21 mouse cellular contexts compared by ENCODE assay signal in the genomic region with DNA sequence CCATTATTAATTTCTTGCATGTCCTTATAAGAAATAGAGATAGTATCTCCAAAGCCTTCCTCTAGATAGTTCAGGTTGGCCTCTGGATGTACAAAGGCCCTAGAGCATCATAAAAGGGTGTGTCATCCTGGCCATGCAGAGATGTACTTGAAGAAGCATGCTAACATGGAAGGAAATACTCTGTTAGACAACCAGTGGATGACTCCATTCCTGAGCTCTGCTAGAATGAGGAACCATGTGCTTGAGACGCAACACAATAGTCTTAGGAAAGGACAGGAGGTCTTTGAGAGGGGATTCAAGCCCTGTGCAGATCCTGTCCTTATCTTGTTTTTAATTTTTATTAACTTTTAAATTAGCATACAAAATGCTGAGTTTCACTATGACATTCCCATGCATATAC. TPM values are rescaled to one million over a fixed set of nuclear protein-coding genes. Genes with fewer than 3 reads are reported as not detected.
DNase-seq lines count a peak whose midpoint lies in the region; ATAC-seq and TF ChIP-seq lines count a peak whose summit lies in the region.
"Had no signal": no experiment of that assay in that cellular context is flagged by ENCODE, and none has a peak within 500 bp of the region (broad histone marks: within the 10 kb centered on the region; RNA-seq: fewer than 3 reads in every experiment).

No protein-coding gene starts in this region.

- 87% methylated on average over 1 of the region's 1 CpGs for WGBS in liver, adult 2 months

- H3K36me3 ChIP-seq in liver, adult 2 months (ENCODE audit: control insufficient read depth, insufficient read depth, low read length) = no peaks in the 10 kb centered on the region
- H3K36me3 ChIP-seq: embryonic facial prominence, embryonic 13.5 days; forebrain, embryonic 12.5 days; G1E; heart, embryonic 12.5 days; hindbrain, embryonic 10.5 days; hindbrain, embryonic 15.5 days had no signal

- DNase-seq in liver, adult 2 months (ENCODE audit: extremely low read depth, low read depth, low spot score) = peak; percentile 11
- no peak for DNase-seq in liver
- DNase-seq in lung, postnatal 36 days = peak; percentile 15
- DNase-seq in lung, adult 18-20 months = no peak
- DNase-seq in left cerebral cortex, adult 8-10 months (ENCODE audit: low spot score in 2 of 2) = no peak
- no peak for DNase-seq in cerebellum, adult 9-11 months
- DNase-seq: adrenal gland, adult 8-10 months; B cell, adult 2 months; cerebellum, adult 11-12 months; cerebellum, adult 9-10 months; cerebellum, postnatal 36 days; gastrocnemius, postnatal 10 days had no signal

- no peak for TF ChIP-seq CTCF in liver, adult 2 months (IDR thresholded peaks at IDR 0.05; ENCODE audit: low read depth, low read length)

- H3K27me3 ChIP-seq in liver, adult 2 months (ENCODE audit: control insufficient read depth, insufficient read depth, low read length) = no peaks in the 10 kb centered on the region
- H3K27me3 ChIP-seq: embryonic facial prominence, embryonic 13.5 days; forebrain, embryonic 12.5 days; heart, embryonic 12.5 days; hindbrain, embryonic 15.5 days had no signal

- no peak overlapping the region for H3K27ac ChIP-seq in liver, adult 2 months (replicated peaks; ENCODE audit: insufficient read depth, low read depth, low read length)
- H3K27ac ChIP-seq: embryonic facial prominence, embryonic 13.5 days; forebrain, embryonic 12.5 days; hindbrain, embryonic 10.5 days; hindbrain, embryonic 15.5 days had no signal

- ATAC-seq in megakaryocyte progenitor cell, adult 5-6 weeks (replicated peaks; ENCODE audit: poor library complexity) = peak; percentile 61
- ATAC-seq: CD4-positive, CD25-positive, alpha-beta regulatory T cell, adult 4 months; forebrain, embryonic 16.5 days had no signal

- no peaks in the 10 kb centered on the region for H3K4me1 ChIP-seq in liver, adult 2 months (ENCODE audit: control insufficient read depth, insufficient read depth, low read length)
- H3K4me1 ChIP-seq: embryonic facial prominence, embryonic 13.5 days; forebrain, embryonic 12.5 days; heart, embryonic 12.5 days; hindbrain, embryonic 10.5 days; hindbrain, embryonic 15.5 days had no signal

- H3K79me2 ChIP-seq in liver, adult 2 months (ENCODE audit: control insufficient read depth, insufficient read depth, low read length) = no peaks in the 10 kb centered on the region

- H3K9ac ChIP-seq in liver, adult 2 months (ENCODE audit: low read depth, low read length) = no peak overlapping the region
- H3K9ac ChIP-seq: embryonic facial prominence, embryonic 13.5 days; forebrain, embryonic 12.5 days; heart, embryonic 12.5 days; hindbrain, embryonic 15.5 days had no signal

- no peak overlapping the region for H3K4me3 ChIP-seq in liver, adult 2 months (ENCODE audit: insufficient read depth, low read depth, low read length)
- H3K4me3 ChIP-seq: embryonic facial prominence, embryonic 13.5 days; forebrain, embryonic 12.5 days; heart, embryonic 12.5 days; hindbrain, embryonic 10.5 days; hindbrain, embryonic 15.5 days had no signal

- no peak for TF ChIP-seq POLR2A in liver, adult 2 months (IDR thresholded peaks at IDR 0.05; ENCODE audit: extremely low read depth, insufficient read depth, low read length)

RNA-seq across cellular contexts. Expression of a gene that starts 49.5 kb away (rescaled TPM):
- 2.9 and 3.4 TPM in 2 replicates for total RNA-seq in liver, adult 2 months (2014; rRNA removed)
- polyA plus RNA-seq in liver, adult 2 months (2012; rRNA removed) = 0.55 and 1.5 TPM in 2 replicates
- 41.0 and 42.5 TPM in 2 replicates for total RNA-seq in megakaryocyte progenitor cell, adult 5-6 weeks (2015)
- total RNA-seq in megakaryocyte progenitor cell, adult 5-6 weeks (2017) = 54.5 and 63.1 TPM in 2 replicates
- 10 to 100 TPM in 2 of 4 experiments, 1 to 10 TPM in 2; 8.7 to 10.7 (median 9.8) TPM for total RNA-seq in left cerebral cortex, adult 8-10 months (2022)

Comparison
In these comparisons a context has a peak if more than half of its experiments do, and no peak if none do; other contexts are left out.
1. DNase-seq: peak in liver, adult 2 months (single experiment) and lung, postnatal 36 days (single experiment); none in liver (single experiment), lung, adult 18-20 months (0 of 2), left cerebral cortex, adult 8-10 months (0 of 2) and cerebellum, adult 9-11 months (single experiment).